Mouse (Mus musculus): ENCODE measurements around the gene Acbd4. TPM values are rescaled to one million over a fixed set of nuclear protein-coding genes. Genes with fewer than 3 reads are reported as not detected.

The Acbd4 gene
- polyA plus RNA-seq, 1 experiment from 2014 or later = 36.6 TPM

DNA sequence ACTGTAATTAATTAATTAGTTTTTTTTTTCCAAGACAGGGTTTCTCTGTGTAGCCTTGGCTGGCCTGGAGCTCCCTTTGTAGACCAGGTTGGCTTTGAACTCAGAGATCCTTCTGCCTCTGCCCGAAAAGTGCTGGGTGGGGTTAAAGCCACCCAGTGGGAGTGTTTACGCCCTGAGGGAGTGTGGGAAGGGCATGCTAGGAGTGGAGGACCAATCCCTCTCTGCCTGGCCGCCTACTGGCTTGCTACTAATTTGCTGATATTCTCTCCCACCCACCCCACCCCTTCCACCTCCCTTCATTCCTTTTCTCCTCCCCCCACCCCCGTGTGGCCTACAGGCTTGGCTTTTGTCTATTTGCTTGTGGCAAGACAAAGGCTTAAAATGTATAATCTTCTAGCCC lies 4.9 kb downstream of the Acbd4 start:
- Histone ChIP-seq H3K4me1 (replicated peaks; ENCODE audit: insufficient read depth, low read length) (peaks cover 14% of the 10 kb centered on the region), H3K9ac (ENCODE audit: low read depth, low read length) (no peak overlapping the region), H3K4me3 (replicated peaks; ENCODE audit: low read depth, low read length) (no peak overlapping the region), H3K4me2 (ENCODE audit: low read length) (no peak overlapping the region), H3K27me3 (ENCODE audit: insufficient read depth, low read length) (no peaks in the 10 kb centered on the region), H3K9me3 (replicated peaks; ENCODE audit: low read length) (no peaks in the 10 kb centered on the region), H3K27ac (peak overlapping the region; percentile 75; the same call in 1 of the 2 replicates), H3K36me3 (ENCODE audit: insufficient read depth, low read length) (no peaks in the 10 kb centered on the region)
- no peak for DNase-seq (ENCODE audit: low spot score)
- no peak for TF ChIP-seq CTCF (IDR thresholded peaks at IDR 0.05; ENCODE audit: low read depth)
- no peak for ATAC-seq (replicated peaks; ENCODE audit: low FRiP score, low read depth)
- WGBS = 70% methylated on average over 4 of the region's 4 CpGs

DNA sequence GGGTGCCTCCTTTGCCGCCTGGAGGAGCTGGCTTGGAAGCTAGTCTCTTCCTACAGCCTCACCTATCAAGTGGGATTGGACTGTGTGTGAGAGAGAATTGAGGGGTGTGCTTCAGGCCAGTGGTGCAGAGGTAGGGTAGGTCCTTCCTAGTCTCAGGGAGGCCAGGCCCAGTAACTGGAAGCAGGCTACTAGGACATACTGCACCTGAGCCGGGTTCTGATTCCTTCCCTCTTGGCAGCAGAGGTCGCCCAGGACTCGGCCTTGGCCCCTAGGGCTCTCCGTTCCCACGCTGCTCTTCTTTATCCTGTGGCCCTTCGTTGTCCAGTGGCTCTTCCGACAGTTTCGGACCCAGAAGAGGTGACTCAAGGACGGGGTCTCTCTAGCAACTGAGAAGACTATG lies 9.8 kb downstream of the Acbd4 start:
- Histone ChIP-seq H3K36me3 (ENCODE audit: insufficient read depth, low read length) (no peaks in the 10 kb centered on the region), H3K4me1 (replicated peaks; ENCODE audit: insufficient read depth, low read length) (peaks cover 21% of the 10 kb centered on the region), H3K27me3 (ENCODE audit: insufficient read depth, low read length) (no peaks in the 10 kb centered on the region), H3K9ac (ENCODE audit: low read depth, low read length) (peak overlapping the region; percentile 60), H3K4me2 (ENCODE audit: low read length) (peak overlapping the region; percentile 73), H3K9me3 (replicated peaks; ENCODE audit: low read length) (no peaks in the 10 kb centered on the region), H3K4me3 (replicated peaks; ENCODE audit: low read depth, low read length) (peak overlapping the region; percentile 37; the same call in 1 of the 2 replicates), H3K27ac (peak overlapping the region; percentile 71)
- WGBS = 22% methylated on average over 10 of the region's 10 CpGs
- no peak for DNase-seq (ENCODE audit: low spot score)
- ATAC-seq (replicated peaks; ENCODE audit: low FRiP score, low read depth) = no peak
- TF ChIP-seq CTCF (IDR thresholded peaks at IDR 0.05; ENCODE audit: low read depth) = no peak

DNA sequence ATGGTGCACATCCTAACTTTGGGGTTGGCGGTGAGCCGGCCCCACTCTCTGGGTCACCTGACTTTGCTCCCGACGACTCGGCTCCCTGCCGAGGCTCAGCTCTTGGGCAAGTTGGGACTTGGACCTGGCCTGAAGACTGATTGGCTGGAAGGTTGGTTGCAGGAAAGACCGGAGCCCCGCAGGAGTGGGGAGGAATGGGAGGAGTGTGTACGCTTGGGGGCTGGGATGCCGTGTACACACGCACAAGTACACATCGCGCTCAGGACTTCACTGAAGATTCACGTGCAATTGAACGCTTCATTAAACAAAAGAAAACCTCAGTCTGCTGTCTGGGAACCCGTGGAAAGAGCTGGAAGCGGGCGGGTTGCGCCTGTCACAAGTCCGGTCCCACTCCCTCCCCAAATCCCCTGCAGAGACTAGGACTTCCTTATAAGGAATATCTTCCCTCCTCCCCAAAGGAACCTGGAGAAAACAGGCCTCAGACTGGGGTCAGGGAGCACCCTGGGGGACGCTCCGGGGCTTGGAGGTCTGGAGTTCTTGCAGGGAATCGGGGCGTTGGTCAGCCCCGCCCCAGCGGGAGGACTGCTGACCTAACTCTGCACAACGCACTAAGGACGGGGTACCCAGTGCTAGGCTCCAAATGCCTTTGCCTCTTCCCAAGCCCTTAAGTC lies 10.5 kb downstream of the Acbd4 start:
- H3K9me3 ChIP-seq (replicated peaks; ENCODE audit: low read length) = no peaks in the 10 kb centered on the region
- H3K27me3 ChIP-seq (ENCODE audit: insufficient read depth, low read length) = no peaks in the 10 kb centered on the region
- WGBS = under 1% methylated on average over 28 of the region's 28 CpGs
- peak overlapping the region; percentile 60 for H3K9ac ChIP-seq (ENCODE audit: low read depth, low read length)
- DNase-seq (ENCODE audit: low spot score) (peak; percentile 79), ATAC-seq (replicated peaks; ENCODE audit: low FRiP score, low read depth) (no peak; the same call in 1 of the 2 replicates)
- H3K4me3 ChIP-seq (replicated peaks; ENCODE audit: low read depth, low read length) = peak overlapping the region; percentile 37
- H3K27ac ChIP-seq = peak overlapping the region; percentile 71
- H3K4me1 ChIP-seq (replicated peaks; ENCODE audit: insufficient read depth, low read length) = peaks cover 21% of the 10 kb centered on the region
- no peak for TF ChIP-seq CTCF (IDR thresholded peaks at IDR 0.05; ENCODE audit: low read depth)
- peak overlapping the region; percentile 73 for H3K4me2 ChIP-seq (ENCODE audit: low read length)
- no peaks in the 10 kb centered on the region for H3K36me3 ChIP-seq (ENCODE audit: insufficient read depth, low read length)

DNA sequence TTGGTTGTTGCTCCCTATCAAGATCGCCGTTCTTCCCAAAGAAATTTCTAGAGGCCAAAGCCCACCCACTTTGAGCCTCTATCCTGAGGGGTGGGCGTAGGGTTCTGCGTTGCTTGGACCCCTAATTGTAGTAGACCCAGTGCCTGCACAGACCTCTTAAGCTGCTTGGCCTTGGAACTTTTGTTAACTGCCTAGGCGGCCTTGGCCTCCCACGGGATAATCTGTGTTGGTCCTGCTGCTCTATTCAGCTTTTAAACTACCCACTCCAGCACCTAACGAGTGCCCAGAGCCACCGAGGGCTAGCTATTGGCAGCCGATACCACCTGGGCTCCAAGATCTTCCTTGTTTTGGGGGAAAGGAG lies 11.1 kb downstream of the Acbd4 start:
- 25% methylated on average over 9 of the region's 9 CpGs for WGBS
- peaks cover 21% of the 10 kb centered on the region for H3K4me1 ChIP-seq (replicated peaks; ENCODE audit: insufficient read depth, low read length)
- H3K9me3 ChIP-seq (replicated peaks; ENCODE audit: low read length) = no peaks in the 10 kb centered on the region
- peak overlapping the region; percentile 60 for H3K9ac ChIP-seq (ENCODE audit: low read depth, low read length)
- peak overlapping the region; percentile 37; the same call in 1 of the 2 replicates for H3K4me3 ChIP-seq (replicated peaks; ENCODE audit: low read depth, low read length)
- H3K27me3 ChIP-seq (ENCODE audit: insufficient read depth, low read length) = no peaks in the 10 kb centered on the region
- H3K36me3 ChIP-seq (ENCODE audit: insufficient read depth, low read length) = no peaks in the 10 kb centered on the region
- no peak for ATAC-seq (replicated peaks; ENCODE audit: low FRiP score, low read depth)
- no peak for DNase-seq (ENCODE audit: low spot score)
- peak overlapping the region; percentile 73 for H3K4me2 ChIP-seq (ENCODE audit: low read length)
- H3K27ac ChIP-seq = peak overlapping the region; percentile 71; the same call in 1 of the 2 replicates
- TF ChIP-seq CTCF (IDR thresholded peaks at IDR 0.05; ENCODE audit: low read depth) = no peak

DNA sequence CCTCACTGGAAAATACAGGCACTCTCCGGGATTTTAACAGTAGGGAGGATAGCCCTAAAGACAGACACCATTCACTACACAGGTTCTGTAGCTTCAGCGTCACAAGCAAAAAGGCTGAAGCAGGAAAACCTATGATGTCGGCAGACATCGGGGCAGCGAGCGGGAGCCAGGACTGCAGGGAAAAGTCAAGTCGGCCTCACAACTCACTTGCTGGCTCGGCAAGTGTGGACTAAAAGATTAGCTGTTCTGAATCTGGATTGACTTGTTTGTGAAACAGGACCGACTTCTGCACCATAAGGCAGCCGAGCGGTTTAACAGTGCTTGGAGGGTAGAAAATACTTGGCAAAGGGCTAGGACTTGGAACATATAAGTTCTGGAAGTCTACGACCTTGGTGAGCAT lies 11.5 kb downstream of the Acbd4 start:
- TF ChIP-seq CTCF (IDR thresholded peaks at IDR 0.05; ENCODE audit: low read depth) = no peak
- no peaks in the 10 kb centered on the region for H3K36me3 ChIP-seq (ENCODE audit: insufficient read depth, low read length)
- H3K9me3 ChIP-seq (replicated peaks; ENCODE audit: low read length) = no peaks in the 10 kb centered on the region
- H3K27me3 ChIP-seq (ENCODE audit: insufficient read depth, low read length) = no peaks in the 10 kb centered on the region
- H3K27ac ChIP-seq = peak overlapping the region; percentile 71; the same call in 1 of the 2 replicates
- DNase-seq (ENCODE audit: low spot score) = no peak
- H3K4me2 ChIP-seq (ENCODE audit: low read length) = no peak overlapping the region
- no peak for ATAC-seq (replicated peaks; ENCODE audit: low FRiP score, low read depth)
- no peak overlapping the region for H3K4me3 ChIP-seq (replicated peaks; ENCODE audit: low read depth, low read length)
- no peak overlapping the region for H3K9ac ChIP-seq (ENCODE audit: low read depth, low read length)
- WGBS = 47% methylated on average over 12 of the region's 12 CpGs
- H3K4me1 ChIP-seq (replicated peaks; ENCODE audit: insufficient read depth, low read length) = peaks cover 25% of the 10 kb centered on the region

DNA sequence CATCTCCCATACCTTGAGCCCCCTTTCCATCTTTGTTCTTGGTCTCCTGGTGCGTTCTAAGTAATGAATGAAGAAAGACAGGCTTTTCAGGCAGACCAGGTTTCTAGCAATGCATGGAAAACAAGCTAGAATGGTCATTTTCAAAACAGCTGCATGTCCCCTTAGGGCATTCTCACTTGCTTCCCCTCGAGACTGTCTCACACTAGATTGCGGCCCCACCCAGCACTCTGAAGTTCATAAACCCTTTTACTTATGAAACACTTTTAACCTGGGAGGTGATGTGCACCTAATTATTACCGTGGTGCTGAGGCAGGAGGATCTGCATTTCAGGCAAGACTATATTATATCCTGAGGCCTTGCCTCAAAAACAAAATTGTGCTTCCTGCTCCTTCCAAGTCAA lies 12.3 kb downstream of the Acbd4 start:
- Histone ChIP-seq H3K27ac (no peak overlapping the region), H3K9me3 (replicated peaks; ENCODE audit: low read length) (no peaks in the 10 kb centered on the region), H3K36me3 (ENCODE audit: insufficient read depth, low read length) (no peaks in the 10 kb centered on the region), H3K4me2 (ENCODE audit: low read length) (no peak overlapping the region), H3K4me1 (replicated peaks; ENCODE audit: insufficient read depth, low read length) (peaks cover 32% of the 10 kb centered on the region), H3K9ac (ENCODE audit: low read depth, low read length) (no peak overlapping the region), H3K4me3 (replicated peaks; ENCODE audit: low read depth, low read length) (no peak overlapping the region), H3K27me3 (ENCODE audit: insufficient read depth, low read length) (no peaks in the 10 kb centered on the region)
- 74% methylated on average over 4 of the region's 4 CpGs for WGBS
- ATAC-seq (replicated peaks; ENCODE audit: low FRiP score, low read depth) = no peak
- no peak for DNase-seq (ENCODE audit: low spot score)
- TF ChIP-seq CTCF (IDR thresholded peaks at IDR 0.05; ENCODE audit: low read depth) = no peak

All from kidney, postnatal 0 days (tissue).